Mouse (Mus musculus) splenic B cell, adult 2 months (primary cell): ENCODE measurements at regions not wholly inside any gene's neighbourhood (a gene's known extent, or its start where the extent isn't known, plus 50 kb on each side); places are given as distances from the start of the nearest gene placed in this dataset.
A peak's percentile ranks its signal among the peaks of the same experiment; 100 is the strongest.

Experiments used
- DNase-seq: peaks from one replicate; pipeline ENCODE4 v3.0.0-alpha.2; 2011; ENCODE audit warnings: low read depth, low spot score
- H3K27me3 ChIP-seq: 2 replicates; pipeline ENCODE4 v1.6.1; 2012; ENCODE audit warnings: mild to moderate bottlenecking, low read length, moderate library complexity, mixed read lengths; ENCODE audit not compliant: control insufficient read depth, poor library complexity, insufficient read depth, severe bottlenecking
- H3K36me3 ChIP-seq: 2 replicates; pipeline ENCODE4 v1.6.1; 2012; ENCODE audit warnings: mild to moderate bottlenecking, low read length, moderate library complexity, mixed read lengths; ENCODE audit not compliant: control insufficient read depth, poor library complexity, insufficient read depth, severe bottlenecking

- DNase-seq = no peak
- H3K27me3 ChIP-seq = no peaks in the 10 kb centered on the region
- no peaks in the 10 kb centered on the region for H3K36me3 ChIP-seq
Measured at GRCm38 (mm10) chr2:38420498-38420897, 81.4 kb downstream of the Lhx2 start.

GRCm38 (mm10) chr2:38422406-38422805 lies 83.3 kb downstream of the Lhx2 start:
- Histone ChIP-seq H3K36me3 (no peaks in the 10 kb centered on the region), H3K27me3 (no peaks in the 10 kb centered on the region)
- no peak for DNase-seq

GRCm38 (mm10) chr2:38423886-38424277 lies 84.8 kb downstream of the Lhx2 start:
- DNase-seq = no peak
- no peaks in the 10 kb centered on the region for H3K27me3 ChIP-seq

GRCm38 (mm10) chr2:38424278-38424931 lies 85.3 kb downstream of the Lhx2 start:
- Histone ChIP-seq H3K36me3 (no peaks in the 10 kb centered on the region), H3K27me3 (no peaks in the 10 kb centered on the region)
- DNase-seq = no peak

More at GRCm38 (mm10) chr2:38423886-38424277, 84.8 kb downstream of the Lhx2 start:
- no peaks in the 10 kb centered on the region for H3K36me3 ChIP-seq

GRCm38 (mm10) chr2:38424976-38425375 lies 85.9 kb downstream of the Lhx2 start:
- DNase-seq = no peak
- H3K36me3 ChIP-seq = no peaks in the 10 kb centered on the region
- H3K27me3 ChIP-seq = no peaks in the 10 kb centered on the region

GRCm38 (mm10) chr2:38429752-38430378 lies 81.6 kb upstream of the Nek6 start:
- peak; percentile 71 for DNase-seq
- Histone ChIP-seq H3K36me3 (no peaks in the 10 kb centered on the region), H3K27me3 (no peaks in the 10 kb centered on the region)

- DNase-seq = no peak
- H3K27me3 ChIP-seq = no peaks in the 10 kb centered on the region
- no peaks in the 10 kb centered on the region for H3K36me3 ChIP-seq
Measured at GRCm38 (mm10) chr2:38431546-38431945, 79.9 kb upstream of the Nek6 start.

- no peaks in the 10 kb centered on the region for H3K36me3 ChIP-seq
- H3K27me3 ChIP-seq = no peaks in the 10 kb centered on the region
- peak; percentile 48 for DNase-seq
Measured at GRCm38 (mm10) chr2:38433736-38434135, 77.7 kb upstream of the Nek6 start.

GRCm38 (mm10) chr2:38436701-38437100 lies 74.7 kb upstream of the Nek6 start:
- DNase-seq = no peak
- H3K27me3 ChIP-seq = no peaks in the 10 kb centered on the region
- no peaks in the 10 kb centered on the region for H3K36me3 ChIP-seq

GRCm38 (mm10) chr2:38439191-38439590 lies 72.3 kb upstream of the Nek6 start:
- H3K27me3 ChIP-seq = no peaks in the 10 kb centered on the region
- H3K36me3 ChIP-seq = no peaks in the 10 kb centered on the region
- DNase-seq = no peak

- H3K27me3 ChIP-seq = no peaks in the 10 kb centered on the region
Measured at GRCm38 (mm10) chr2:38439973-38440372, 71.5 kb upstream of the Nek6 start.

GRCm38 (mm10) chr2:38449092-38449491 lies 62.4 kb upstream of the Nek6 start:
- no peaks in the 10 kb centered on the region for H3K27me3 ChIP-seq
- no peak for DNase-seq
- H3K36me3 ChIP-seq = no peaks in the 10 kb centered on the region

More at GRCm38 (mm10) chr2:38439973-38440372, 71.5 kb upstream of the Nek6 start:
- no peaks in the 10 kb centered on the region for H3K36me3 ChIP-seq
- DNase-seq = no peak

GRCm38 (mm10) chr2:38456571-38456970 lies 54.9 kb upstream of the Nek6 start:
- Histone ChIP-seq H3K27me3 (no peaks in the 10 kb centered on the region), H3K36me3 (no peaks in the 10 kb centered on the region)
- no peak for DNase-seq

GRCm38 (mm10) chr2:38460367-38460766 lies 51.1 kb upstream of the Nek6 start:
- DNase-seq = no peak
- Histone ChIP-seq H3K36me3 (no peaks in the 10 kb centered on the region), H3K27me3 (no peaks in the 10 kb centered on the region)

- H3K27me3 ChIP-seq = no peaks in the 10 kb centered on the region
- H3K36me3 ChIP-seq = no peaks in the 10 kb centered on the region
- DNase-seq = no peak
Measured at GRCm38 (mm10) chr2:38460825-38461540, 50.5 kb upstream of the Nek6 start.
